8 mouse cellular contexts compared by ENCODE assay signal in genomic region chr5:110839038-110839677, GRCm38 (mm10). TPM values are rescaled to one million over a fixed set of nuclear protein-coding genes. Genes with fewer than 3 reads are reported as not detected.
DNase-seq lines count a peak whose midpoint lies in the region; ATAC-seq and TF ChIP-seq lines count a peak whose summit lies in the region.

No protein-coding gene starts in this region.

- no peaks in the 10 kb centered on the region for H3K9me3 ChIP-seq in heart, embryonic 13.5 days
- H3K9me3 ChIP-seq in heart, postnatal 0 days (replicated peaks; ENCODE audit: control insufficient read depth, low read length): no peaks in the 10 kb centered on the region

- ATAC-seq in heart, embryonic 13.5 days (ENCODE audit: extremely low read depth, insufficient number of reproducible peaks, low FRiP score, low TSS enrichment): peak; percentile 44; the same call in 1 of the 2 replicates
- peak; percentile 56 for ATAC-seq in heart, postnatal 0 days (ENCODE audit: insufficient read depth, low read depth)
- ATAC-seq in megakaryocyte, adult 5-6 weeks (ENCODE audit: poor library complexity, severe bottlenecking): peak; percentile 69

- H3K27me3 ChIP-seq in heart, embryonic 13.5 days (replicated peaks): no peaks in the 10 kb centered on the region
- no peaks in the 10 kb centered on the region for H3K27me3 ChIP-seq in heart, postnatal 0 days (ENCODE audit: control insufficient read depth, insufficient read depth, low read length)

- peaks cover 30% of the 10 kb centered on the region for H3K36me3 ChIP-seq in heart, embryonic 13.5 days
- H3K36me3 ChIP-seq in heart, postnatal 0 days (replicated peaks; ENCODE audit: control insufficient read depth, insufficient read depth, low read length): peaks cover 5% of the 10 kb centered on the region; the same call in 1 of the 2 replicates

- H3K4me3 ChIP-seq in heart, embryonic 13.5 days: peak overlapping the region; percentile 87
- H3K4me3 ChIP-seq in heart, postnatal 0 days (ENCODE audit: low read depth, low read length): peak overlapping the region; percentile 85

- WGBS in heart, embryonic 13.5 days: 4% methylated on average over 28 of the region's 28 CpGs
- WGBS in heart, postnatal 0 days: 5% methylated on average over 28 of the region's 28 CpGs

- TF ChIP-seq EP300 in heart, postnatal 0 days (IDR thresholded peaks at IDR 0.05; ENCODE audit: low read depth): no peak

- H3K27ac ChIP-seq in heart, embryonic 13.5 days (replicated peaks): peak overlapping the region; percentile 92
- peak overlapping the region; percentile 75 for H3K27ac ChIP-seq in heart, postnatal 0 days (ENCODE audit: low read depth)

- peak overlapping the region; percentile 84 for H3K4me2 ChIP-seq in heart, embryonic 13.5 days
- peak overlapping the region; percentile 86 for H3K4me2 ChIP-seq in heart, postnatal 0 days (ENCODE audit: low read depth, low read length)

- DNase-seq in heart, adult 11 months: no peak
- DNase-seq in MEL-GATA-1-ER (ENCODE audit: extremely low read depth, low read depth): peak; percentile 55
- DNase-seq in heart, postnatal 0 days (ENCODE audit: low spot score): no peak
- DNase-seq in layer of hippocampus, adult 9-11 months: no peak
- DNase-seq in layer of hippocampus, adult 8-10 months (ENCODE audit: low spot score in 2 of 2): no peak
- no peak for DNase-seq in cerebellum, adult 9-11 months

- H3K4me1 ChIP-seq in heart, embryonic 13.5 days: peaks cover 37% of the 10 kb centered on the region
- 0 out of 2 replicates have a peak, but pooled peaks cover 6% of the 10 kb centered on the region for H3K4me1 ChIP-seq in heart, postnatal 0 days (ENCODE audit: control insufficient read depth, insufficient read depth)

- H3K9ac ChIP-seq in heart, embryonic 13.5 days: peak overlapping the region; percentile 91
- peak overlapping the region; percentile 76 for H3K9ac ChIP-seq in heart, postnatal 0 days (replicated peaks; ENCODE audit: low read depth, low read length)

- TF ChIP-seq CTCF in heart, postnatal 0 days (IDR thresholded peaks at IDR 0.05; ENCODE audit: low read depth): no peak

RNA-seq across cellular contexts. Expression of gene Hscb, which starts 0.4 kb away (rescaled TPM):
- polyA plus RNA-seq in heart, embryonic 13.5 days (2015; fragmentation: Nextera tagmentation; extraction: Ambion mirVana): 28.3 and 29.7 TPM in 2 replicates
- total RNA-seq in heart, postnatal 0 days (2014; rRNA removed; ENCODE audit: low replicate concordance): 23.0 and 42.1 TPM in 2 replicates
- polyA plus RNA-seq in heart, postnatal 0 days (2015; fragmentation: Nextera tagmentation; extraction: Ambion mirVana): 23.6 and 26.5 TPM in 2 replicates
- total RNA-seq in megakaryocyte, adult 5-6 weeks (2015): 26.9 and 29.5 TPM in 2 replicates
- 20.3 and 33.5 TPM in 2 replicates for total RNA-seq in megakaryocyte, adult 5-6 weeks (2017)
- 10 to 100 TPM; 12.6 to 17.6 (median 14.5) TPM for total RNA-seq in layer of hippocampus, adult 8-10 months (2022)

RNA-seq across cellular contexts. Expression of gene Chek2, which starts 0.6 kb away (rescaled TPM):
- 18.2 and 19.8 TPM in 2 replicates for polyA plus RNA-seq in heart, embryonic 13.5 days (2015; fragmentation: Nextera tagmentation; extraction: Ambion mirVana)
- 2.5 and 4.8 TPM in 2 replicates for total RNA-seq in heart, postnatal 0 days (2014; rRNA removed; ENCODE audit: low replicate concordance)
- polyA plus RNA-seq in heart, postnatal 0 days (2015; fragmentation: Nextera tagmentation; extraction: Ambion mirVana): 6.1 and 6.4 TPM in 2 replicates
- total RNA-seq in megakaryocyte, adult 5-6 weeks (2015): 22.7 and 24.7 TPM in 2 replicates
- 22.1 and 24.0 TPM in 2 replicates for total RNA-seq in megakaryocyte, adult 5-6 weeks (2017)
- 1 to 10 TPM; 1.3 to 2.6 (median 1.7) TPM for total RNA-seq in layer of hippocampus, adult 8-10 months (2022)

RNA-seq across cellular contexts. Expression of gene Ulk1, which starts 29.3 kb away (rescaled TPM):
- polyA plus RNA-seq in heart, embryonic 13.5 days (2015; fragmentation: Nextera tagmentation; extraction: Ambion mirVana): 10.6 and 11.8 TPM in 2 replicates
- 31.8 and 36.3 TPM in 2 replicates for total RNA-seq in heart, postnatal 0 days (2014; rRNA removed; ENCODE audit: low replicate concordance)
- 9.8 TPM in 2 replicates for polyA plus RNA-seq in heart, postnatal 0 days (2015; fragmentation: Nextera tagmentation; extraction: Ambion mirVana)
- 19.3 and 24.1 TPM in 2 replicates for total RNA-seq in megakaryocyte, adult 5-6 weeks (2015)
- total RNA-seq in megakaryocyte, adult 5-6 weeks (2017): 7.6 and 10.0 TPM in 2 replicates
- 10 to 100 TPM; 67.6 to 84.3 (median 74.0) TPM for total RNA-seq in layer of hippocampus, adult 8-10 months (2022)

RNA-seq across cellular contexts. Expression of gene Ttc28, which starts 40.4 kb away (rescaled TPM):
- 5.7 and 7.6 TPM in 2 replicates for polyA plus RNA-seq in heart, embryonic 13.5 days (2015; fragmentation: Nextera tagmentation; extraction: Ambion mirVana)
- total RNA-seq in heart, postnatal 0 days (2014; rRNA removed; ENCODE audit: low replicate concordance): 12.3 and 14.2 TPM in 2 replicates
- polyA plus RNA-seq in heart, postnatal 0 days (2015; fragmentation: Nextera tagmentation; extraction: Ambion mirVana): 3.7 and 4.6 TPM in 2 replicates
- total RNA-seq in megakaryocyte, adult 5-6 weeks (2015): 0.89 TPM in 2 replicates
- total RNA-seq in megakaryocyte, adult 5-6 weeks (2017): 0.29 and 7.4 TPM in 2 replicates
- 10 to 100 TPM in 2 of 4 experiments, 1 to 10 TPM in 2; 9.5 to 15.1 (median 12.2) TPM for total RNA-seq in layer of hippocampus, adult 8-10 months (2022)

RNA-seq across cellular contexts. Expression of gene Pus1, which starts 58.7 kb away (rescaled TPM):
- 32.6 and 39.3 TPM in 2 replicates for polyA plus RNA-seq in heart, embryonic 13.5 days (2015; fragmentation: Nextera tagmentation; extraction: Ambion mirVana)
- 21.2 and 23.7 TPM in 2 replicates for total RNA-seq in heart, postnatal 0 days (2014; rRNA removed; ENCODE audit: low replicate concordance)
- 20.5 and 23.4 TPM in 2 replicates for polyA plus RNA-seq in heart, postnatal 0 days (2015; fragmentation: Nextera tagmentation; extraction: Ambion mirVana)
- 7.0 and 8.2 TPM in 2 replicates for total RNA-seq in megakaryocyte, adult 5-6 weeks (2015)
- 20.4 and 21.6 TPM in 2 replicates for total RNA-seq in megakaryocyte, adult 5-6 weeks (2017)
- total RNA-seq in layer of hippocampus, adult 8-10 months (2022): 10 to 100 TPM; 18.3 to 22.7 (median 20.2) TPM
